In the genomic region with DNA sequence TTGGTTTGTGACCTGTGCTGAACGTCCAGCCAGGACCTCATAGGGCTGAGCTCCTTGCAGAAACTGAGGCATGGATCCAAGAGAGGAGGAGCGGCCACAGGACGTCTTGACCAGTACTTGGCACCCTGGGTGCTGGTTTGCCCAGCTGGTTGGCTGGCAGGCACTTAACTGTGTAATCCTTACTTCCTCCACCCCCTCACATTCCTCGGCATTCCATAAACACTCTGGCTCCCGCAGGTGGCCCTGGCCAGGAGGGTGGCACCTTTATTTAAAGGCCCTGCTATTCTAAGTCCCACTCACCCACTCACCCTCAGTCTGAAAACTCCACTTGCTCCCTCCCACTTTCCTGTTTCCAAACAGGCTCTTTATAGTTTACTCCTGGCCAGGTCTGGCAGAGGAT, we compare ENCODE assay signal across 14 mouse cellular contexts. TPM values are rescaled to one million over a fixed set of nuclear protein-coding genes. Genes with fewer than 3 reads are reported as not detected.
DNase-seq lines count a peak whose midpoint lies in the region; ATAC-seq and TF ChIP-seq lines count a peak whose summit lies in the region.
"Had no signal": no experiment of that assay in that cellular context is flagged by ENCODE, and none has a peak within 500 bp of the region (broad histone marks: within the 10 kb centered on the region; RNA-seq: fewer than 3 reads in every experiment).

No protein-coding gene starts in this region.

- peak; percentile 38; the same call in 1 of the 2 replicates for ATAC-seq in lung, embryonic 14.5 days (ENCODE audit: insufficient read depth)
- no peak for ATAC-seq in midbrain, embryonic 13.5 days
- ATAC-seq: forebrain, embryonic 14.5 days; intestine, embryonic 16.5 days; liver, embryonic 12.5 days had no signal

- H3K4me1 ChIP-seq in kidney, adult 2 months (ENCODE audit: control insufficient read depth, insufficient read depth, low read length) = peaks cover 9% of the 10 kb centered on the region; the same call in 1 of the 2 replicates
- H3K4me1 ChIP-seq in lung, embryonic 14.5 days (ENCODE audit: insufficient read depth) = no peaks in the 10 kb centered on the region
- no peaks in the 10 kb centered on the region for H3K4me1 ChIP-seq in midbrain, embryonic 13.5 days (replicated peaks)
- H3K4me1 ChIP-seq: neural tube, embryonic 15.5 days had no signal

- no peaks in the 10 kb centered on the region for H3K27me3 ChIP-seq in kidney, adult 2 months (replicated peaks; ENCODE audit: control insufficient read depth, insufficient read depth, low read length)
- no peaks in the 10 kb centered on the region for H3K27me3 ChIP-seq in lung, embryonic 14.5 days (ENCODE audit: insufficient read depth, low read length)
- no peaks in the 10 kb centered on the region for H3K27me3 ChIP-seq in midbrain, embryonic 13.5 days
- H3K27me3 ChIP-seq: neural tube, embryonic 15.5 days had no signal

- H3K9ac ChIP-seq in lung, embryonic 14.5 days = no peak overlapping the region
- H3K9ac ChIP-seq in midbrain, embryonic 13.5 days (replicated peaks) = no peak overlapping the region
- H3K9ac ChIP-seq: liver, embryonic 12.5 days; neural tube, embryonic 15.5 days had no signal

- peak; percentile 18 to 34 for DNase-seq in right cerebral cortex, adult 2 months (ENCODE audit: low spot score in 2 of 2)
- no peak for DNase-seq in right cerebral cortex, postnatal 25 days
- peak; percentile 90 for DNase-seq in kidney, adult 2 months
- DNase-seq in lung, embryonic 14.5 days = no peak
- no peak for DNase-seq in testis, postnatal 10 days (ENCODE audit: low spot score)
- DNase-seq in layer of hippocampus, adult 11-12 months (ENCODE audit: low spot score) = no peak
- DNase-seq: heart, postnatal 36 days had no signal

- H3K36me3 ChIP-seq in kidney, adult 2 months (ENCODE audit: control insufficient read depth, insufficient read depth, low read length) = no peaks in the 10 kb centered on the region
- no peaks in the 10 kb centered on the region for H3K36me3 ChIP-seq in lung, embryonic 14.5 days (ENCODE audit: insufficient read depth)
- no peaks in the 10 kb centered on the region for H3K36me3 ChIP-seq in midbrain, embryonic 13.5 days
- H3K36me3 ChIP-seq: liver, embryonic 12.5 days; neural tube, embryonic 15.5 days had no signal

- H3K27ac ChIP-seq in kidney, adult 2 months (ENCODE audit: insufficient read depth, low read depth, low read length) = 0 out of 2 replicates have a peak overlapping the region, but pooled peaks have one; percentile 26
- no peak overlapping the region for H3K27ac ChIP-seq in lung, embryonic 14.5 days (ENCODE audit: low read depth)
- H3K27ac ChIP-seq in midbrain, embryonic 13.5 days = no peak overlapping the region
- H3K27ac ChIP-seq: heart, adult 2 months; liver, embryonic 12.5 days; neural tube, embryonic 15.5 days had no signal

- no peak overlapping the region for H3K4me2 ChIP-seq in lung, embryonic 14.5 days
- no peak overlapping the region for H3K4me2 ChIP-seq in midbrain, embryonic 13.5 days (replicated peaks)
- H3K4me2 ChIP-seq: liver, embryonic 12.5 days; midbrain, embryonic 11.5 days; neural tube, embryonic 15.5 days had no signal

- WGBS in kidney, adult 2 months = 22% methylated on average over 5 of the region's 5 CpGs
- 31% methylated on average over 5 of the region's 5 CpGs for WGBS in lung, embryonic 14.5 days
- WGBS in midbrain, embryonic 13.5 days = 66% methylated on average over 5 of the region's 5 CpGs

- H3K4me3 ChIP-seq in kidney, adult 2 months (ENCODE audit: insufficient read depth, low read depth, low read length) = no peak overlapping the region
- no peak overlapping the region for H3K4me3 ChIP-seq in lung, embryonic 14.5 days (ENCODE audit: low read depth, low read length)
- H3K4me3 ChIP-seq in midbrain, embryonic 13.5 days (replicated peaks) = no peak overlapping the region
- H3K4me3 ChIP-seq: heart, adult 2 months; liver, embryonic 12.5 days; neural tube, embryonic 15.5 days had no signal

- no peak for TF ChIP-seq CTCF in kidney, adult 2 months (conservative IDR thresholded peaks at IDR 0.05; ENCODE audit: insufficient read depth, insufficient read length, low read depth, low read length)
- TF ChIP-seq CTCF in lung, embryonic 14.5 days (IDR thresholded peaks at IDR 0.05; ENCODE audit: low read depth) = no peak

- no peak for TF ChIP-seq POLR2A in kidney, adult 2 months (IDR thresholded peaks at IDR 0.05; ENCODE audit: low read depth, low read length)

- no peaks in the 10 kb centered on the region for H3K9me3 ChIP-seq in lung, embryonic 14.5 days (ENCODE audit: low read depth, low read length)
- no peaks in the 10 kb centered on the region for H3K9me3 ChIP-seq in midbrain, embryonic 13.5 days
- H3K9me3 ChIP-seq: liver, embryonic 12.5 days; neural tube, embryonic 15.5 days had no signal

RNA-seq across cellular contexts. Expression of gene Asprv1, which starts 17.2 kb away (rescaled TPM):
- 0.10 and 0.33 TPM in 2 replicates for polyA plus RNA-seq in kidney, adult 2 months (2012; rRNA removed)
- 0.42 and 0.60 TPM in 2 replicates for polyA plus RNA-seq in lung, embryonic 14.5 days (2014; fragmentation: Nextera tagmentation; extraction: Ambion mirVana)
- 0.50 and 0.59 TPM in 2 replicates for polyA plus RNA-seq in midbrain, embryonic 13.5 days (2015; fragmentation: Nextera tagmentation; extraction: Ambion mirVana)

RNA-seq across cellular contexts. Expression of gene Mxd1, which starts 58.2 kb away (rescaled TPM):
- 8.7 and 9.9 TPM in 2 replicates for polyA plus RNA-seq in kidney, adult 2 months (2012; rRNA removed)
- 11.2 and 11.3 TPM in 2 replicates for polyA plus RNA-seq in lung, embryonic 14.5 days (2014; fragmentation: Nextera tagmentation; extraction: Ambion mirVana)
- polyA plus RNA-seq in midbrain, embryonic 13.5 days (2015; fragmentation: Nextera tagmentation; extraction: Ambion mirVana) = 26.3 and 27.9 TPM in 2 replicates

Comparison
In these comparisons a context has a peak if more than half of its experiments do, and no peak if none do; other contexts are left out.
1. DNase-seq: peak in right cerebral cortex, adult 2 months (2 of 2) and kidney, adult 2 months (single experiment); none in right cerebral cortex, postnatal 25 days (single experiment), lung, embryonic 14.5 days (single experiment), testis, postnatal 10 days (single experiment) and layer of hippocampus, adult 11-12 months (single experiment).